Mouse (Mus musculus): ENCODE data around the gene BC034090. TPM values are rescaled to one million over a fixed set of nuclear protein-coding genes. Genes with fewer than 3 reads are reported as not detected.

The BC034090 gene
- total and polyA plus RNA-seq, 2 experiments from 2014 or later = 3.7 to 16.1 TPM

GRCm38 (mm10) chr1:155205311-155205710, 38.9 kb downstream of the BC034090 start:
- peaks cover 31% of the 10 kb centered on the region for H3K4me1 ChIP-seq (ENCODE audit: insufficient read depth, low read length)
- TF ChIP-seq CTCF (IDR thresholded peaks at IDR 0.05; ENCODE audit: low read depth) = no peak
- no peak for ATAC-seq

GRCm38 (mm10) chr1:155204560-155205162, 39.6 kb downstream of the BC034090 start:
- Histone ChIP-seq H3K4me3 (ENCODE audit: low read length) (no peak overlapping the region), H3K9ac (replicated peaks; ENCODE audit: low read length) (0 out of 2 replicates have a peak overlapping the region, but pooled peaks have one; percentile 2), H3K4me1 (ENCODE audit: insufficient read depth, low read length) (peaks cover 24% of the 10 kb centered on the region), H3K4me2 (ENCODE audit: low read depth, low read length) (no peak overlapping the region), H3K36me3 (ENCODE audit: insufficient read depth, low read length) (no peaks in the 10 kb centered on the region; the same call in 1 of the 2 replicates), H3K27me3 (ENCODE audit: insufficient read depth, low read length) (no peaks in the 10 kb centered on the region), H3K9me3 (ENCODE audit: low read length) (no peaks in the 10 kb centered on the region), H3K27ac (peak overlapping the region; percentile 36; the same call in 1 of the 2 replicates)
- ATAC-seq (no peak), DNase-seq (ENCODE audit: low spot score) (peak; percentile 89)
- WGBS = 50% methylated on average over 8 of the region's 8 CpGs
- no peak for TF ChIP-seq CTCF (IDR thresholded peaks at IDR 0.05; ENCODE audit: low read depth)

More at GRCm38 (mm10) chr1:155205311-155205710, 38.9 kb downstream of the BC034090 start:
- 46% methylated on average over 7 of the region's 7 CpGs for WGBS
- Histone ChIP-seq H3K27ac (peak overlapping the region; percentile 17), H3K4me3 (ENCODE audit: low read length) (no peak overlapping the region), H3K4me2 (ENCODE audit: low read depth, low read length) (no peak overlapping the region), H3K9ac (replicated peaks; ENCODE audit: low read length) (0 out of 2 replicates have a peak overlapping the region, but pooled peaks have one; percentile 13), H3K36me3 (ENCODE audit: insufficient read depth, low read length) (no peaks in the 10 kb centered on the region; the same call in 1 of the 2 replicates), H3K27me3 (ENCODE audit: insufficient read depth, low read length) (no peaks in the 10 kb centered on the region), H3K9me3 (ENCODE audit: low read length) (no peaks in the 10 kb centered on the region)
- no peak for DNase-seq (ENCODE audit: low spot score)

GRCm38 (mm10) chr1:155203954-155204353, 40.3 kb downstream of the BC034090 start:
- Histone ChIP-seq H3K27me3 (ENCODE audit: insufficient read depth, low read length) (no peaks in the 10 kb centered on the region), H3K36me3 (ENCODE audit: insufficient read depth, low read length) (no peaks in the 10 kb centered on the region; the same call in 1 of the 2 replicates), H3K4me1 (ENCODE audit: insufficient read depth, low read length) (peaks cover 24% of the 10 kb centered on the region), H3K4me3 (ENCODE audit: low read length) (no peak overlapping the region), H3K27ac (peak overlapping the region; percentile 36; the same call in 1 of the 2 replicates), H3K9ac (replicated peaks; ENCODE audit: low read length) (no peak overlapping the region), H3K4me2 (ENCODE audit: low read depth, low read length) (no peak overlapping the region), H3K9me3 (ENCODE audit: low read length) (no peaks in the 10 kb centered on the region)
- DNase-seq (ENCODE audit: low spot score) (no peak), ATAC-seq (no peak)
- TF ChIP-seq CTCF (IDR thresholded peaks at IDR 0.05; ENCODE audit: low read depth) = no peak
- WGBS = 83% methylated on average over 12 of the region's 12 CpGs

- Histone ChIP-seq H3K9ac (replicated peaks; ENCODE audit: low read length) (no peak overlapping the region), H3K36me3 (ENCODE audit: insufficient read depth, low read length) (no peaks in the 10 kb centered on the region; the same call in 1 of the 2 replicates), H3K4me3 (ENCODE audit: low read length) (no peak overlapping the region), H3K9me3 (ENCODE audit: low read length) (no peaks in the 10 kb centered on the region), H3K27ac (no peak overlapping the region), H3K4me2 (ENCODE audit: low read depth, low read length) (no peak overlapping the region), H3K27me3 (ENCODE audit: insufficient read depth, low read length) (no peaks in the 10 kb centered on the region), H3K4me1 (ENCODE audit: insufficient read depth, low read length) (peaks cover 24% of the 10 kb centered on the region)
- no peak for DNase-seq (ENCODE audit: low spot score)
- TF ChIP-seq CTCF (IDR thresholded peaks at IDR 0.05; ENCODE audit: low read depth) = no peak
- ATAC-seq = no peak
- 76% methylated on average over 7 of the region's 7 CpGs for WGBS
Measured at GRCm38 (mm10) chr1:155203101-155203500, 41.1 kb downstream of the BC034090 start.

- H3K4me2 ChIP-seq (ENCODE audit: low read depth, low read length) = no peak overlapping the region
Measured at GRCm38 (mm10) chr1:155202472-155202871, 41.8 kb downstream of the BC034090 start.

GRCm38 (mm10) chr1:155201914-155202313, 42.3 kb downstream of the BC034090 start:
- TF ChIP-seq CTCF (IDR thresholded peaks at IDR 0.05; ENCODE audit: low read depth) = no peak
- H3K4me3 ChIP-seq (ENCODE audit: low read length) = no peak overlapping the region
- ATAC-seq = no peak

More at GRCm38 (mm10) chr1:155202472-155202871, 41.8 kb downstream of the BC034090 start:
- Histone ChIP-seq H3K4me3 (ENCODE audit: low read length) (no peak overlapping the region), H3K36me3 (ENCODE audit: insufficient read depth, low read length) (no peaks in the 10 kb centered on the region; the same call in 1 of the 2 replicates), H3K27me3 (ENCODE audit: insufficient read depth, low read length) (no peaks in the 10 kb centered on the region), H3K9me3 (ENCODE audit: low read length) (no peaks in the 10 kb centered on the region), H3K9ac (replicated peaks; ENCODE audit: low read length) (no peak overlapping the region), H3K4me1 (ENCODE audit: insufficient read depth, low read length) (peaks cover 24% of the 10 kb centered on the region), H3K27ac (no peak overlapping the region)
- ATAC-seq (no peak), DNase-seq (ENCODE audit: low spot score) (no peak)
- WGBS = 69% methylated on average over 5 of the region's 5 CpGs
- no peak for TF ChIP-seq CTCF (IDR thresholded peaks at IDR 0.05; ENCODE audit: low read depth)

GRCm38 (mm10) chr1:155201373-155201879, 42.8 kb downstream of the BC034090 start:
- ATAC-seq = 0 out of 2 replicates have a peak, but pooled peaks have one; percentile 39
- Histone ChIP-seq H3K27ac (no peak overlapping the region), H3K27me3 (ENCODE audit: insufficient read depth, low read length) (no peaks in the 10 kb centered on the region), H3K9me3 (ENCODE audit: low read length) (no peaks in the 10 kb centered on the region), H3K4me1 (ENCODE audit: insufficient read depth, low read length) (peaks cover 24% of the 10 kb centered on the region), H3K4me2 (ENCODE audit: low read depth, low read length) (no peak overlapping the region), H3K9ac (replicated peaks; ENCODE audit: low read length) (no peak overlapping the region), H3K4me3 (ENCODE audit: low read length) (no peak overlapping the region), H3K36me3 (ENCODE audit: insufficient read depth, low read length) (no peaks in the 10 kb centered on the region)
- 0 out of 2 replicates have a peak, but pooled peaks have one; percentile 20 for TF ChIP-seq CTCF (IDR thresholded peaks at IDR 0.05; ENCODE audit: low read depth)
- WGBS = 47% methylated on average over 4 of the region's 4 CpGs
- DNase-seq (ENCODE audit: low spot score) = peak; percentile 53

More at GRCm38 (mm10) chr1:155201914-155202313, 42.3 kb downstream of the BC034090 start:
- no peak for DNase-seq (ENCODE audit: low spot score)
- Histone ChIP-seq H3K27ac (no peak overlapping the region), H3K4me1 (ENCODE audit: insufficient read depth, low read length) (peaks cover 24% of the 10 kb centered on the region), H3K36me3 (ENCODE audit: insufficient read depth, low read length) (no peaks in the 10 kb centered on the region), H3K9ac (replicated peaks; ENCODE audit: low read length) (no peak overlapping the region), H3K9me3 (ENCODE audit: low read length) (no peaks in the 10 kb centered on the region), H3K4me2 (ENCODE audit: low read depth, low read length) (no peak overlapping the region), H3K27me3 (ENCODE audit: insufficient read depth, low read length) (no peaks in the 10 kb centered on the region)
- WGBS = 86% methylated on average over 15 of the region's 17 CpGs

All from hindbrain, postnatal 0 days (tissue).